Mouse (Mus musculus) T-helper 17 cell (primary cell): ENCODE measurements at regions not wholly inside any gene's neighbourhood (a gene's known extent, or its start where the extent isn't known, plus 50 kb on each side); places are given as distances from the start of the nearest gene placed in this dataset.

ENCODE experiments used
- in situ Hi-C, 2 experiments: fragments of 300-600 bp; cut with MboI, MseI; formaldehyde crosslinking; loops; 1 replicate in 1 of 2; 2 replicates in 1 of 2; pipeline ENCODE4 v1.15.1; 2025; ENCODE audit warnings: high pct_unique_total_duplicates in 2 of 2

DNA sequence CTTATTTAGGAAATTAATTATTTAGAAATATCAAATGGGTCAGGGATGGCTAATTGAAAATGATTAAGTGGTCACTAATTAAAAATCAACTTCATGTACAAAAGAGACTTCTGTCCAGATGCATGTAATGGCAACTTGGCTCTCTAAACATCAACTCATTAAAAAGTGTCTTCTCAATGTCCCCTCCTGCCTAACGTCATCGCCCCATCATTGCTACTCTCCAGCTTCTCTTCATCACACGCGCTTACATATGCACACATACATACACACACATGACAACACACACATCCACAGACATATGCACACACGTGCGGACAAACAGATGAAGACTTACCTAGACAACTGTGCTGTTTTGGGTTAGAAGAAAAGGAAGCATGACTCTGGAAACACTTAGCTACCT is 476.1 kb upstream of the Pbx1 start:
- in situ Hi-C loops: no loop called here

DNA sequence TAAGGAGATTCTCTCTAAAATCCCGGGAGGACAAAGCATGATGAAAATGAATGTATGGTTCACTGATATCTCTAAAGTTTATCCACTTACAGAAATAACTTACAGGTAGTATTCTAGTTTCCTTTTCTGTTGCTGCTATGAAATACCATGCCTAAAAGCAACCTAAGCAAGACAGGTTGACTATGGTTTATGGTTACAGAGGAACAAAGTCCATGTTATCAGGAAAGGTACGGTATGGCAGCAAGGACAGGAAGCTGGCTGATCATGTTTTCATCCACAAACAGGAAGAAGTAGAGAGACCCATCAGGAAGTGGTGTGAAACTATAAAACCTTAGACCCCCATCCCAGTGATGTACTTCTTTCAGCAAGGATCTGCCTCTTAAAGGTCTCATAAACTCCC is 466.4 kb upstream of the Pbx1 start:
- in situ Hi-C loops: no loop called here

DNA sequence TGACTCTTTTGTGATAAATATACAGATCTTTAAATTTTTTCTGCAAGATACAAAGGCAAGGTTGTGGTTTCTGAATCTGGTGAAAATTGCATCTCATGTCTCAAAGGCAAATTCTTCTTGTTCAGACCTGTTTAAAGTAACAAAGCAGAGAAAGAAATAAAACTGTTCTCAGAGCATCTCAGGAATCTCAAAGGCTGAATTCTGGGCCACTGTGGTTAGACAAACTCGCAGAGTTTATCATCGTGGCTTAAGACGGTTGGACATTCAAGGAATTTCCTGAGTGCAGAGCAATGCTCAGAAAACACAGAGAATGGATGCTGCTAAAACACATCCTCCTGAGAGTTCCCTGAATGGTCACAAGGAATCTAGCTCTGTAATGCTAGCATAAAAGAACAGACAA is 429.5 kb upstream of the Pbx1 start:
- in situ Hi-C loops: no loop called here

DNA sequence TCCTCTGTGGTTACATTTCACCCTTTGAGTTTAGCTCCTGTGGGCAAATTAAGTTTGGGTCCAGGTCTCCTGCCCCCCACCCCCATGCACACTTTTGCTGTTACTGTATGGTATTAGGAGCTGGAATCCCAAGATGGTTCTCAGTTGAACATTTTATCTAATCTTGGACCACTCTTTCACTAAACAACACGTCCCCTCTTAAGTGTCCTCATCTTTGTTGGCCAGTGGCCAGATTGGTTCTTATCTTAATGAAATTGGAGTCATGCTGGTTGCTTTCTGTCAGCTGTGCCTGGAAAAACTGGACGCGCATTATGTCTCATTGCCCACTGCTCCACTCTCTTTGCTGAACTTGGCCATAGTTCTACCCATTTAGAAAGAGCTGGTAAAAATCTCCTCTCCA is 391.1 kb upstream of the Pbx1 start:
- in situ Hi-C loops: loop anchor here in 1 of 2 experiments (25.0 kb wide), 1 partner anchor 1086 kb away; no protein-coding TSS in a partner anchor

DNA sequence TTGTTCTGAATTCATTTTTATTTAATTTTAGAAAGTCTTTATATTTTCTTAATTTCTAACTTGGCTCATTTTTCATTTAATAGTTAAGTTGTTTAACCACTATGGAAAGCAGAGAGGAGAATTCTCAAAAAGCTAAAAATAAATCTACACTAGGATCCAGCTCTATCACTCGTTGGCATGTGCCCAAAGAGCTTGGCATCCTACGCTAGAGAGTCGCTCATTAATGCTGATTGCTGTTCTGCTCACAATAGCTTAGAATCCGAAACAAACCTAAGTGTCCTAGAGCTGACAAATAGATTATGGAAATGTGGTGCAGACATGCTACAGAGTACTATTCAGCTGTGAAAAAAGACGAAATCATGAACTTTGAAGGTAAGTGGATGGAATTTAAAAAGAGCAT is 386.3 kb upstream of the Pbx1 start:
- in situ Hi-C loops: loop anchor here in 1 of 2 experiments (25.0 kb wide), 1 partner anchor 1081 kb away; no protein-coding TSS in a partner anchor

DNA sequence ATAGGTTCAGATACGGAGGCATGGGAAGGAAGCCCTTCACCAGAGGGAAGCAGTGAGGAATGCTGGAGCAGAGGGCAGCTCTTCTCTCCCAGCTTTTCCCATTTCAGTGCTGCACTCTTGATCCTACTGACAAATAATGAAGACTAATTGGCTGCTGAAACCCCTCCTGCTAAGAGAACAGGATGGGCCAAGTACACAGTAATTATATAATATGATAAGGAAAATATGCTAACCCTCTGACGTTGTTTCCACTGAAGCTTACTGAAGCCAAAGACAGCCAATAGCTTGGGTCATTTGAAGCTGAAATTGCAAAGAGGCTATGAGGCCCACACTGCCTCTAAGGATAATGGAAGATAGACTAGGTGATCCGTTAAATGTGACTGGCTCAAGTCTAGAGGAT is 375.0 kb upstream of the Pbx1 start:
- in situ Hi-C loops: loop anchor here in 1 of 2 experiments (25.0 kb wide), 1 partner anchor 1070 kb away; no protein-coding TSS in a partner anchor

DNA sequence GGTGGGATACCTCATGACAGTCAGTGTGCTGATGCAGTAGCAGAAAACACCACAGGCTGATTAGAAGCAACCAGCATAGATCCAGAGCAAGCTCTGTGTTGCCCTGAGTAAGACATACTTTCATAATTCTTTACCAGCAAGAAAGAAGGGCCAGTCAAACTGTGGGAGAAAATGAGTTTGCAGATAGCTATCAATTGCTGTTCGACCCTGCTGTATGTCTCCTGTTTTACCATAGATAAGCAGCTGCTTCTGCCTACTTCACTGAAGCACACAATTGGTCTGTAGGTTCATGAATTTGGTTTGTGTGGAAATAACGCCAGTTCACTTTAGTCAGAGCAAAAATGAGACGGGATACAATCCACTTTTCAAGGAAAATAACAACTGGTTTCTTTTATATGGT is 373.4 kb upstream of the Pbx1 start:
- in situ Hi-C loops: loop anchor here in 1 of 2 experiments (25.0 kb wide), 1 partner anchor 1068 kb away; no protein-coding TSS in a partner anchor

DNA sequence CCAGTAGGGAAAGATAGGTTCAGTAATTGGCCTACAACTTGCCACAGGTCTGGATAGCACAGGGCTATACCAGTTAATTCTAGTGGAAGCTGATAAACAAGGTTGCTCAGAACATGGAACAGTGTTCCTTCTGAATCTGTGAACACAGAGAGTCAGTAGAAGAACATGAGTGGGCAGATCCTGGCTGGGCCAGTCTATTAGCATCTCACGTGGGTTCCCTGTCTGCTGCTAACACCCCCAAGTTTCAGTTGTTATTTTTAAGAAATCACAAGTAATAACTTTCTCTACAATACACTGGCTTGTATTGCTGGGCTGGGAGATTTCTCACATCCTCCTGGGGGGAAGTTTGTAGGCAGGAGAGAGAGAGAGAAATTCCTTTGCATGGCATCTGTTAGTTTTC is 369.0 kb upstream of the Pbx1 start:
- in situ Hi-C loops: loop anchor here in 1 of 2 experiments (25.0 kb wide), 1 partner anchor 1064 kb away; no protein-coding TSS in a partner anchor

DNA sequence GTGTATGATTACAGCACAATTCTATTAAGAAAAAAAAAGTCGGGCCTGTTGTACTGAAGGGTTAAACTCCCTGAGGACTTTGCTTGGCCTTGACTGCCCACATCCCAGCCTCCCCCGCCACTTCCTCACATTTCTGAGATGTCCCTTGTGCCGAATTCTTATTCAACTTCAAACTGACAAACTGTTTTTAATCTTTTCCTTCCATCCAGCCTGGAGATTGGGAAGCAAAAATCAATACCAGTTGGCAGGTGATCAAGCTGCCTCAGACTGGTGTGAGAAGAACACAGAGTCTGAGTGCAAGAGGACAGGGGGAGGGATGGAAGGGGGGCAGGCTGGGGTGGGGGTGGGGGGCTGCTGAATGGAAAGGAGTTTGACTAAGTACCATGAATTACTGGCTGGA is 354.7 kb upstream of the Pbx1 start:
- in situ Hi-C loops: no loop called here

DNA sequence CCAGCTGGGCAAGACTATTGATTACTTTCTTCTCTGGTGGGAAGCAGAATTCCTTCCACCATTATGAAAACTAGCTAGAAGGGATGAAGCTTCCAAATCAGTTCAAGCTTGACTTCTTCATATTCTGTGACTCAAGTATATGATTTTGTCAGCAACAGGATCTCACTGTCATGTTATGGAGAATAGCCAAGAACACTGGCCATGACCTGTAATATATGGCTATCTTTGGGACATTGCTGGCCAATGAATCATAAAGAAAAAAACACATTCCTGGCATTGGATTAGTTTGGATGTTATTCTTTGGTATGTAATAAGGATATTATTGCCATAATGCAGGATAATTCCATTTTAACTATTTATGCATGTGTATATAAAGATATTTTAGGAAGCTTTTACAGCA is 351.8 kb upstream of the Pbx1 start:
- in situ Hi-C loops: no loop called here

DNA sequence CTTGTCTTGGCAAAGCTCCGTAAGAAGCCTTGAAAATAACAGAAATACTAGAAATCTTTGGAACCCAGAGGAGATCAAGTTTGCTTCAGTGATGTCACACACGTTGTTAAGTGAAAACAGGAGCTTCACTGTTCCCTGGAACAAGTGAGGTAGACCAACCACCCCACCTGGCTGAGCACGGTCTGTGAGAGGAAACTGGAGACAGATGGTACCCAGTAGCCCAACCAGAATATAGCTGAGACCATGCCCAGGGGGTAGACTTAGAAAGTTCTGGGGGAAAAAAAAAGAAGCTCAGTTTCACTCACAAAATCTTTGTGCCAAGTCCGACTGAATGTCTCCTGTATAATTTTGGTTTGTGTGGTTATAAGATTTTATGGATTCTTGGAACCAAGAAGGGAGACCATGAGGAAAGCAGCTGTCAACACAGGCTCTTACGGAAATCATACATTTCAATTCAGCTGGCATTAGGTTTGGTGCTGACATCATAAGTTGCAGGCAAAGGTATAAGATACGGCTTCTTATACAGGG is 332.4 kb upstream of the Pbx1 start:
- in situ Hi-C loops: no loop called here

DNA sequence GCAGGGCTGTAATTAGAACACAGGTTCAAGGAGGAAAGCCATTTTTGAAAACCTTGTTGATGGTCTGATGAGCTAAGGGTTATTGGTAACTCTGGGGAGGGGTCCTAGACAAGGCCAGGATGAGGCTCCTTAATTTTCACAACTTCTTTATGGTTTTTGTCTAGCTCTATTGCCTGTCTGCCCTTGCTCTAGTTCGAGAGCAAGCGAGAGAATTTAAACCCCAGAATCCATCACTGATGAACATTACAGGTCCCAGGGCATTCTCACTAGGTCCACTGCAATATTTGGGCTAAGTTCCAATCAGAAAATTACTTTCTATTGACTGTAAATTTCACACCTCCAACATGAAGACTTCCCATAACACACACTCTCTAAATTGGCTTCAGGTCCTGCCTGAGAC is 329.0 kb upstream of the Pbx1 start:
- in situ Hi-C loops: no loop called here

DNA sequence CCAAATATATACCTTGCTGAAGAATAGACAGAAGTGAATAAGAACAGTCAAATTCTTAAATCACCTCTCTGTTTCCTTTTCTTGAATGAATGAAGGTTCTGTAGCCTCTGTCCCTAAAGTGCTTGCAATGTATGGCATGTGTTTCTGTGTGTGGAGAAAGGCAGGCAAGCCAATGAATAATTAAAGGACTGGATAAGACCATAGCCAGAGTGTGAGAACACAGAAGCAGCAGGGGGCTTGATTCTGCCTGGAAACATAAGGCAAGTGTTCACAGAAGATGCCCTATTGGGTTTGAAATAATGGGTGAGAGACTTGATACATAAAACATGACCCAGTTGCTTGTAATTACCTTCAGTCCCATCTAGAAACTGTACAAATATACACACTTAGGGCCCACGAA is 328.2 kb upstream of the Pbx1 start:
- in situ Hi-C loops: no loop called here

DNA sequence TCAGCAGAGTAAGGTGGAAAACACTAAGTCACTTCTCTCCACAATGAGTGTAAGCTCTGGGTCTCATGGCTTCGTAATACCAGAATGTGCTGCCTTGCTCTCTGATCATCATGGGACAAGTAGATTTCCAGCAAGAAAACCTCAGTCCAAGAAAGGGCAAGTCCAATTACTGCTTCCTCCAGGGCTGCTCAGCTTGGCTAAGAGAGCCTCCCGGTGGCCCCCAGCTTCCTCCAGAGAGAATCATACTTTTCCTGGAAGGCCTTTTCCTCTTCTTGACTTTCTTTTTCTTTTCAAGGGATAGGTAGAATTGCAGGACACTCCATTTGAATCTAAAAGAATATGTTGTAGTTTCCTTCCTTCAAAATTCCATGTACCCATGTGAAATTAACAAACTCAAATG is 326.8 kb upstream of the Pbx1 start:
- in situ Hi-C loops: no loop called here

DNA sequence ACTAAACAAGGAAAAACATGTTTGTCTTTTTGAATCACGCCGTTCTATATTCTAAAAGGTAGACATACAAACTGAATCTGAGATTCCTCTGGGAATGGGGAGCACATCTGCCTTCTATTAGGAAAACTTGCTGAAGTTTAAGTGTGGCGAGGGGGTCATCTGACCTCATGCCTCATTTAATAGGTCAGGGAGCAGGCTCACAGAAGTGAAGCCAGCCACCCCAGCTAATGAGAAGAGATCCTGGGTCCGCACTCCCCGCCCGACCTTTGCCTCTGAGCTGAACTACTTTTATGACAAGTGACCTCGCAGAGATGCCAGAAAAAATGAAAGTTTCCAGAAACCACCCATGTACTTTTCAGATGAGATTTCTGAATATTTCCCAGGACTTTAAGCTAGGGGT is 322.1 kb upstream of the Pbx1 start:
- in situ Hi-C loops: no loop called here

DNA sequence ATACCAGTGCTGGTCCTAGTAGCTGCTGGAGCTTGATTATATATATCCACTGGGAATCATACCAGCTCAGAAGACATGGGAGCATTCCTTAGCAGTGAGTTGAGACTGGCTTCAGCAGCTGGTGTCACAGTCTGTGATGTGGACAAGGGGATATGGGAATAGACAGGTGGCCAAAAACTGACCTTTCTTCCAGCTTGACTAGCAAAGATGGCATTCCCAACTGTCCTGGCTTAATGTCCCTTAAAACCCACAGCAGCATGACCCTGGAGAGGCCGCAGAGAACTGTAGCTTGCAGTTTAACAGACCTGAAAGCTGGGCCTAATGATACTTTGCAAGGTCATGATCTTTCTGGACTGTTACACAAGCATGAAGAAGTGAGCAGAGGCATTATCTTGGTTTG is 311.4 kb upstream of the Pbx1 start:
- in situ Hi-C loops: loop anchor here in 1 of 2 experiments (10.0 kb wide), 1 partner anchor 1521 kb away; no protein-coding TSS in a partner anchor

DNA sequence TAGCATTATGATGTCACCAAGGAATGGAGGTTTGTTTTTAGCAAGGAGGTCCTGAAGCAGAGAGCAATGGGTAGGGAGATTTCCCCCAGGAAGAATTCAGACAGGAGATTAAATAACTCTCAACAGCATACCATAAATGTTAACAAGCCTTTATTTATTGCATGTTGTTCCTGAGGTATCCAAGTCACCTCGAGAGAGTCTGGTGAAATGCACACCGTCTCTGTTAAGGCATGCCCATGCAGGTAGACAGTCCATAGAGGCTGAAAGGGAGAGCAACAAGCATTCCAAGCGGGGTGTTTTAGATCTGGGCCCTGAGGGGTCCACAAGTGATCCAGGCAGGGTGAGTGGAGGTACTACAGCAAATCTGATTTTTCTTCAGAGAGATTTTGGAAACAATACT is 305.9 kb upstream of the Pbx1 start:
- in situ Hi-C loops: no loop called here

DNA sequence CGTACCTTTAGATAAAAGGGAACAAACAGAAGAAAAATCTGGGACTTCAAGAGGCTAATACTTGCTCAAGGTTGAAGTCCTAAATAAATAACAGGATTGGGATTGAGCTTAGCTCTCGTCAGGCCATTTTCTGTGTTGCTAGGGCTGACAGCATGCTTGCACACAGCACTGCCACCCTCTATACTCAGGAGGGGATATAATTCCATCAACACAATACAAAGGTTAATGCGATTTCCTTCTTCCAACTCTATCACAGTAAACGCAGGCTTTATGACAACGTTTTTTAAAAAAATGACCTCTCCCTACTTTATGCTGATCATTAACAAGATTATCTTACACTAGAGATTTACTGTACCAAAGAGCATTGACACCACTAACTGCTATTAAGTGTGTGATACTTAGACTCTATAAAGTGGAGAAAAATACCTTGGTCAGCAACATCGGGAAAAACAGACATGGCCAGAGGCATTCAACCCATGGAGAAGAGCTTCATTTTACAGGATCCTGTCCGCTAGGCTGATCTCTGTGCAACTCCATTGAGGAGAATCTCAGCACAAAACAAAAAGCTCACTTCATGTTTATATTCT is 305.3 kb upstream of the Pbx1 start:
- in situ Hi-C loops: no loop called here

DNA sequence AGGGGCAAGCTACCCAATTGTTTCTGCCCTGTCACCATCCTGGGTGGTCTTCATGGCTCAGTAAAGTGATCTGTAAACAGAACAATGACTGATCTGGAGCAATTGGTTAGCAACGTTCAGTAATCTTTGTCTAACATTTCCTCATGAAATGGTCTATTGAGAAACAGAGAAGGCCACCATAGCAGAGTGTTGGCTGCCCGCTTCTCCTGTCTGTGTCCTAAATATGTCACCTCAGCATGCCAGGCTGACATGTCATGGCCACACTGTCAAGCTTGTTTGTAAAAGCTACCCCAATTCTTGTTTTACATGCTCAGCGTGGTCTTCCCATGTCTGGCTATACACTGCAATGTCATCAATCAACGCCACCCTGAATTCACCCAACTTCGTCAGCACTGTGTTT is 301.0 kb upstream of the Pbx1 start:
- in situ Hi-C loops: no loop called here

DNA sequence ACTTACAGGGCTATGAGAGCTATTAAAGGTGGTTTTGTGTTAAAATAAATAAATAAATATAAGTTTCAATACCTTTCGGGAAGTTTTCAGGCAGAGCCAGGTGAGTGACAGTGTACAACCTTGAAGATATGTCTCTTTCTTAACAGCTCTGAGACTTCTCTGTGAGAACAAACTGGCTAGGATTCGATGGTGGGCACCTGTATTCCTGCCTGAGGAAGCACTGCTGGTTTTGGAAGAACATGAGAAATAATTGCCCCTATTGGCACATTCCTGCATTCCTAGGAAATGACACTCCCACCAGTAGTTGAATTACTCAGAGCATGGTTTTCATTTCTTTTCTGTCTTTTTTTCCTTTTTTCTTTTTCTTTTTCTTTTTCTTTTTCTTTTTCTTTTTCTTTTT is 277.8 kb upstream of the Pbx1 start:
- in situ Hi-C loops: no loop called here

DNA sequence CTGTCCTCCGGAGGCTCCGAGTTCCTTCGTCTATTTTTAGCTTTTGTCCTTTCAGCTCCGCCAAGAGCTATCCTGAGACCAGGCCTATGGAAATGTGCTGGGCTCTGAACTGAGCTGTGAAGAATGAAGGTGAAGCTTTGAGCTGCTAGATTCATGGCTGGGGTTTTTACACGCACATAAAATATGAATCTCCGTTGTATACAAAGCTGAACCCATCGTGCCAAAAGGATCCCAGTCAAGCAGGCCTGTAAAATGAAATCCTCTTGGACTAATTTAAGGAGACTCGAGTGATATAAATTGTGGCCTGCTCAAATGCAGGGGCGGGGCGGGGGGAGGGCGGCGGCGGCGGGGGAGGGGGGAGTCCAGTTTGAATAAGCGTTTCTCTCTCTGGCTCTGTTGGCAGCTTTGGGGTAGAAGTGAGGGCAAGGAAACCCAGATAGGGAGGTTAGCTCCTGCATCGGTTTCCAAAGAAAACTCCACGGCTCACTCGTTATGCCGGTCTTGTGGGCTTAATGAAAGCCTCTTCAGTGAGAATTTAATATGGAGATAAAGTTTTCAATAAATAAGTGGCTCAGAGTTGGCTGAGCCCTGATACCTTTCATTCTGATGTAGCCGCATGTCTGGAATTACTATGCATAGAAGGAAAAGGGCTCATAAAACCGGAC is 277.1 kb upstream of the Pbx1 start:
- in situ Hi-C loops: no loop called here

DNA sequence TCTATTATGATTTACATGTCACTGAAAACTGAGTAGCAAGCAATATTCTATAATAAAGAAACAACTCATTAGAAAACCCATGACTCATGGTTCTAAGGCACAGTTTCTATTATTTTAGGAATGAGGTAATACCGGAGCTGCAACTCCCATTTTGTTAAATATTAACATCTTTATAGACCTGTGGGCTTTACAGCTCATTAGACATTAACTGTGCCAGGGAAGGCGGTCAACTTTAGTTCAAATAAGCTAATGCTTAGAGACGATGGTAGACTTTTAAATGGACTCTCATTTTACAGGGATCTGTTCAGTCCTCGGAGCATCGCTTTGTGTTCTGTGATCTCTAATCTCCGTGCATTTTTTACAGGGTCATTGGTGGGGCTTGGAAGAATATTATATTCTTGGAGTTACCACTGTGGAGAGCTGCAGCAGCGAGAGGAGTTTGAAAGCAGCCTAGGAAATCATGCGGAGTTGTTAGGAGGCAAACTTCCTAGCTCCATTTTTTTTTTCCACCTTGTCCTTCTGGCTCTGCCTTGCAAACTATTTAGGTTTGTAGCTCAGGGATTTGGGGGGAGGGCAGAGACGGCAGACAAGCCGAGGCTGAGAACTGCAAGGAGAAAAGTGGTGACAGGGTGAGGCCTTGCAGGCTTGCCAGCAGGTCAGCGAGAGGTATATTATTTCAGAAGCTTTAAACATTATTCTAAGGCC is 276.2 kb upstream of the Pbx1 start:
- in situ Hi-C loops: no loop called here

DNA sequence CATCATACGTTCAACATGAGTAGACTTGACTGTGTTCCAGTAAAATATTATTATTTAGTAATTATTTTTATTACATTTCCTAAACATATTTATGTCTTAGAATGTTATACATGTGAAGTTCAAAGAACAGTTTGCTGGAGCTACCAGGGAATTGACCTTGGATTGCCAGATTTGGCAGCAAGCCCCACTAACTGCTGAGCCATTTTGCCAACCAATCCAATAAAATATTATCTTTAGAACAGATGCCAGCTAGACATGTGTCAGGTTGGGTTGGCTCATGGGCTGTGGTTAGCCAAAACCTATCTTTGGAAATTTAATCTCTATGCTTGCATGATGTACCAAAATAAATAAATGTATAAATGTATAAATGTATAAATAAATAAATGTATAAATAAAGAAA is 265.3 kb upstream of the Pbx1 start:
- in situ Hi-C loops: no loop called here
